Mouse (Mus musculus) kidney, embryonic 14.5 days (tissue): Measurements from ENCODE around the gene Pbx4. TPM values are rescaled to one million over a fixed set of nuclear protein-coding genes. Genes with fewer than 3 reads are reported as not detected.

Experiments
- ATAC-seq: fragments of 200-750 bp; cut with Nextera tagmentation; 2 replicates; pipeline ENCODE4 v1.8.0; 2017; ENCODE audit warnings: moderate number of reproducible peaks, mild to moderate bottlenecking, moderate TSS enrichment, moderate library complexity; ENCODE audit not compliant: low FRiP score, low TSS enrichment
- H3K27ac ChIP-seq: fragments of 300-500 bp; sonication (generic); 2 replicates; pipeline ENCODE4 v1.5.1; 2014; ENCODE audit warnings: low read depth, mild to moderate bottlenecking, low read length, moderate library complexity, mixed read lengths
- H3K27me3 ChIP-seq: fragments of 300-500 bp; sonication (generic); 2 replicates; pipeline ENCODE4 v1.6.1; 2014; ENCODE audit warnings: mild to moderate bottlenecking, low read length; ENCODE audit not compliant: control insufficient read depth, insufficient read depth
- H3K36me3 ChIP-seq: fragments of 300-500 bp; sonication (generic); 2 replicates; pipeline ENCODE4 v1.6.1; 2014; ENCODE audit warnings: low read length, mixed read lengths; ENCODE audit not compliant: control insufficient read depth, insufficient read depth
- H3K4me1 ChIP-seq: fragments of 300-500 bp; sonication (generic); 2 replicates; pipeline ENCODE4 v1.6.1; 2014; ENCODE audit warnings: low read length, mixed read lengths; ENCODE audit not compliant: control insufficient read depth, insufficient read depth
- H3K4me2 ChIP-seq: fragments of 300-500 bp; sonication (generic); replicated peaks from 2 replicates; pipeline ENCODE4 v1.6.1; 2014; ENCODE audit warnings: low read depth, mild to moderate bottlenecking, low read length
- H3K4me3 ChIP-seq: fragments of 300-500 bp; sonication (generic); 2 replicates; pipeline ENCODE4 v1.5.1; 2014; ENCODE audit warnings: mild to moderate bottlenecking, low read length
- H3K9ac ChIP-seq: fragments of 300-500 bp; sonication (generic); 2 replicates; pipeline ENCODE4 v1.6.1; 2014; ENCODE audit warnings: low read depth, mild to moderate bottlenecking, low read length, moderate library complexity
- H3K9me3 ChIP-seq: fragments of 300-500 bp; sonication (generic); 2 replicates; pipeline ENCODE4 v1.6.1; 2016; ENCODE audit warnings: low read length; ENCODE audit not compliant: control insufficient read depth
- WGBS: fragments of 180-500 bp; shearing (Covaris S2); extraction: QIAGEN DNeasy Blood & Tissue Kit; methylation state at CpG from one replicate; pipeline ENCODE4 v1.1.7; 2014; 5-methylcytosine and 5-hydroxymethylcytosine counted together
- polyA plus RNA-seq: library from polyadenylated mRNA; unstranded; fragments of >200 nt; fragmentation: Nextera tagmentation; extraction: Ambion mirVana; gene quantifications from 2 replicates; pipeline ENCODE4 v1.2.1, GENCODE M21; 2014

The Pbx4 gene
- polyA plus RNA-seq, 1 experiment from 2014 or later, result 9.7 TPM

DNA sequence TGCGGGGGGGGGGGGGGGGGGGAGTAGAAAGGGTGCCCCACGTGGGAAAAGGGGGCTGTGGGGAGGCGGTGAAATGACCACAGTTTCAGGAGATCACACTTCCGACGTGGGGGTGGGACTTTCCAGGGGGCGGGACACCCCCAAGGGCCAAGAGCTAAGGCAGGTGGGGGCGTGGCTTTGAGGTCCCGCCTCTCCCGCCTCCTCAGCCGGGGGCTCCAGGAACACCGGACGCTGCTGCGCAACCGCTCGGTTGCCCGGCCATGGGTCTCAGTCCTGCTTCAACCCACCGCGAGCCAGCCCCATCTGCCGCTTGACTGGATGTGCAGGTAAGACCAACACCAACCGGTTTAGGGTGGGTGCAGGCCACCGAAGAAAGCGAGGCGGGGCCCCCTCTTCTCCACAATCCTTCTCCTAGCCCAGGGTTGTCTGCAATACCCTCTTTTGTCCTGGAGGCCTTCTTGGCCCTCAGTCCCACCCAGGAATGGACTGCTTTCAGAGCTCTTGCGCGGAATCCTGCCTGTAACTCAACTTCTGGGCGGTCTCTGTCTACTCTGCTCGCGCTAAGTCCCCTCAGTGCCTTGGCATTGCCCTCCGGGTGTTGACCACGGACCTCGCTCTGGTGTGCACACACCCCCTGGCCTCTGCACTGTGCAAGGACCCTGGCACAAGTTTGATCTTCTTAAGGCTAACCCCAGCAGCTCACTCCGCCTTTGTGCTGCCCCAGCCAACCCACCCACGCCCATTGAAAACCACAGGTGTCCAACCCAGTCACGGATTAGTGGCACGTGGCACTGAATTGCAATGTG, 9.7 kb upstream of the Pbx4 start, which contains the start of gene Lpar2:
Gene Lpar2 (plus strand): TSS at position 44 of the 806 bp plus-strand sequence.
- ATAC-seq, result peak; percentile 87
- H3K36me3 ChIP-seq, result peaks cover 17% of the 10 kb centered on the region; the same call in 1 of the 2 replicates
- H3K9me3 ChIP-seq, result no peaks in the 10 kb centered on the region
- peak within 1 kb of the TSS; percentile 81 for H3K4me2 ChIP-seq
- peaks cover 16% of the 10 kb centered on the region for H3K4me1 ChIP-seq
- peak within 1 kb of the TSS; percentile 64 for H3K4me3 ChIP-seq
- no peaks in the 10 kb centered on the region for H3K27me3 ChIP-seq
- WGBS, result 1% methylated on average over 29 of the region's 35 CpGs
- H3K27ac ChIP-seq, result peak within 1 kb of the TSS; percentile 86
- H3K9ac ChIP-seq, result peak within 1 kb of the TSS; percentile 69

GRCm38 (mm10) chr8:69826371-69826770, 5.9 kb upstream of the Pbx4 start:
- H3K4me3 ChIP-seq, result no peak overlapping the region
- no peak overlapping the region for H3K9ac ChIP-seq
- H3K27me3 ChIP-seq, result no peaks in the 10 kb centered on the region
- peaks cover 19% of the 10 kb centered on the region; the same call in 1 of the 2 replicates for H3K36me3 ChIP-seq
- WGBS, result 93% methylated on average over 12 of the region's 12 CpGs
- peaks cover 16% of the 10 kb centered on the region for H3K4me1 ChIP-seq
- H3K9me3 ChIP-seq, result no peaks in the 10 kb centered on the region
- H3K27ac ChIP-seq, result no peak overlapping the region
- no peak overlapping the region for H3K4me2 ChIP-seq
- no peak for ATAC-seq

DNA sequence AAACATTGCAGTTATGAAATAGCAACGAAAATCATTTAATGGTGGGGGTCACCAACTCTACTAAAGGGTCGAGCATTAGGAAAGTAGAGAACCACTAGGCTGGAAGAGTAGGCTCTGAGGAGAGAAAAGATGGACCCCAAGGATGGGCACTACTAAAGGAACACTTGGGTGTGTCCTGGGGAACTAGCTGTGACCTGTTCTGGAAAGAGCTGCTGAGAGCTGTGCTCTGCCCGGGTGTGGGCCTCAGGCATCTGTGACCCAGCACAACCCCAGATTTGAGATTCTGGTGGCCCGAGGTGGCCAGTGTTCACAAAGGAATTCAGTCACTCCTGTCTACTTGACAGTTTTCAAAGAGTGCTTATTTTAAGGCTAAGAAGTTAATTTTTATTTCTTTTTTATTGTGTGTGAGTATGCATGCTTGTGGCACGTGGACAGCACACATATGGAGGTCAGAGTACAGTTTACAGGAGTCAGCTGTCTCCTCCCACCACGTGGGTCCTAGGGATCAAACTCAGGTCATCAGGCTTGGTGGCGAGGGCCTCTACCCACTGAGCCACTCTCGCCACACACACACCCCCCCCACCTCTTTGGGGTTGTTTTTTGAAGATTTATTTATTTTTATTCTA, 4.9 kb downstream of the Pbx4 start:
- Histone ChIP-seq H3K4me1 (0 out of 2 replicates have a peak, but pooled peaks cover 2% of the 10 kb centered on the region), H3K27ac (no peak overlapping the region), H3K9ac (no peak overlapping the region), H3K27me3 (no peaks in the 10 kb centered on the region), H3K4me2 (no peak overlapping the region), H3K9me3 (no peaks in the 10 kb centered on the region), H3K4me3 (no peak overlapping the region), H3K36me3 (no peaks in the 10 kb centered on the region)
- no peak for ATAC-seq
- WGBS, result 74% methylated on average over 8 of the region's 8 CpGs

GRCm38 (mm10) chr8:69847167-69848065, 15.1 kb downstream of the Pbx4 start:
- H3K4me2 ChIP-seq, result no peak overlapping the region
- ATAC-seq, result no peak
- H3K27me3 ChIP-seq, result no peaks in the 10 kb centered on the region
- no peaks in the 10 kb centered on the region for H3K9me3 ChIP-seq
- H3K4me1 ChIP-seq, result no peaks in the 10 kb centered on the region
- WGBS, result 73% methylated on average over 3 of the region's 3 CpGs
- H3K4me3 ChIP-seq, result no peak overlapping the region
- H3K36me3 ChIP-seq, result no peaks in the 10 kb centered on the region
- no peak overlapping the region for H3K9ac ChIP-seq
- H3K27ac ChIP-seq, result no peak overlapping the region

DNA sequence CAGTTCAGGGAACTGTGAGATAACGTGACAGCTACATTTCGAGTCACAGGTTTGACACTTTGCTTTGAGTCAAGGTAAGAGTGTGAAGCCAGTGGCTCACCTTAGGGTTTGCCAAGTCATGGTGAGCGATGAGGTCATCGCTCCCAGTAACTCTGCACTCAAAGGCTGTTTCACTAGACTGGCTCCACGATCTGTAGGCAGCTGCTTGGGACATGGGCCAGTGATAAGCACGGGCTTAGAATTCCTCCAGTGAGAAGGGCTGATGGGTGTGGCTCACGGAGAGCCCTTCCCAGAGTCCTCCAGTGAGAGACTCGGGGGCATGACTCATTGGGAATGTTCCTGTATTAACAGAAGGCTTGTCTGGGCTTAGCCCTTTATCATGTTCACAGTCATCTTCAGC, 16.7 kb downstream of the Pbx4 start:
- Histone ChIP-seq H3K27me3 (no peaks in the 10 kb centered on the region), H3K4me2 (no peak overlapping the region), H3K36me3 (no peaks in the 10 kb centered on the region), H3K9ac (no peak overlapping the region), H3K4me1 (no peaks in the 10 kb centered on the region), H3K9me3 (no peaks in the 10 kb centered on the region), H3K27ac (no peak overlapping the region), H3K4me3 (no peak overlapping the region)
- 83% methylated on average over 8 of the region's 8 CpGs for WGBS
- no peak for ATAC-seq

- Histone ChIP-seq H3K27me3 (no peaks in the 10 kb centered on the region), H3K9me3 (no peaks in the 10 kb centered on the region), H3K9ac (no peak overlapping the region), H3K4me2 (no peak overlapping the region), H3K36me3 (no peaks in the 10 kb centered on the region), H3K4me1 (no peaks in the 10 kb centered on the region), H3K4me3 (no peak overlapping the region), H3K27ac (no peak overlapping the region)
- ATAC-seq, result no peak
- 28% methylated on average over 3 of the region's 3 CpGs for whole genome bisulfite sequencing
Measured at GRCm38 (mm10) chr8:69849899-69850298, 17.6 kb downstream of the Pbx4 start.

DNA sequence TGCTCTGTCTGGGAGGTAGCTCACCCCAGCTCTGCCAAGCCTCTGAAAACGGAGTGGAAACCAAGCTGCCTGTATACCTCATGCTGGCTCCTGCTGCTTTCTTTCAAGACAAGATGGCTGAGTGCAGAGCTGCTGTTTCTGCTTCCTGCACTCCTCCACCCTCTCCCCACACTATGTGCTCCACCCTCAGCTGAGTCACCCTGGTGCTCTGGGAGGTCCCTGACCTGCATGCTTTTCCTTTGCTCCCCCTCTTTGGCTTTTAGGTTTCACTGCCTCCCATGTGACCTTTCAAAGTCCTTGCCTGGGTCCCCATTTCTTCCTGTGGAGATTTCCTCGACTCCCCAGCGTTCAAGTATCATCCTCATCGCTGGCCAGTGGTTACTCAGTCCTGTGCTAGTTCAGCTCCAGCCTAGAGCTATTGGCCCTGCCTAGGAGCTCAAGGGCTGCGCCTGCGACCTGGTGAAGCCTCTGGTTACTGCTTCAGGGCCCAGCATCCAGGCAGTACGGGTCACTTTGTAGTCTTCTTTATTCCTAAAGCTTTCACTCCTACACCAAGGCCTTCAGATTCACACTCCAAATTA, 18.7 kb downstream of the Pbx4 start:
- no peak overlapping the region for H3K4me2 ChIP-seq
- WGBS, result 74% methylated on average over 7 of the region's 7 CpGs

GRCm38 (mm10) chr8:69853869-69854268, 21.6 kb downstream of the Pbx4 start:
- 89% methylated on average over 10 of the region's 10 CpGs for WGBS
- Histone ChIP-seq H3K9me3 (no peaks in the 10 kb centered on the region), H3K9ac (no peak overlapping the region), H3K27ac (no peak overlapping the region), H3K4me1 (no peaks in the 10 kb centered on the region), H3K4me3 (no peak overlapping the region), H3K4me2 (no peak overlapping the region), H3K27me3 (no peaks in the 10 kb centered on the region), H3K36me3 (no peaks in the 10 kb centered on the region)
- no peak for ATAC-seq

More for the DNA sequence above, 18.7 kb downstream of the Pbx4 start:
- no peaks in the 10 kb centered on the region for H3K9me3 ChIP-seq
- no peak for ATAC-seq
- no peaks in the 10 kb centered on the region for H3K4me1 ChIP-seq
- no peak overlapping the region for H3K4me3 ChIP-seq
- H3K27ac ChIP-seq, result no peak overlapping the region
- no peak overlapping the region for H3K9ac ChIP-seq
- H3K27me3 ChIP-seq, result no peaks in the 10 kb centered on the region
- no peaks in the 10 kb centered on the region for H3K36me3 ChIP-seq
